ENCODE assay signal across 19 mouse cellular contexts in the genomic region with DNA sequence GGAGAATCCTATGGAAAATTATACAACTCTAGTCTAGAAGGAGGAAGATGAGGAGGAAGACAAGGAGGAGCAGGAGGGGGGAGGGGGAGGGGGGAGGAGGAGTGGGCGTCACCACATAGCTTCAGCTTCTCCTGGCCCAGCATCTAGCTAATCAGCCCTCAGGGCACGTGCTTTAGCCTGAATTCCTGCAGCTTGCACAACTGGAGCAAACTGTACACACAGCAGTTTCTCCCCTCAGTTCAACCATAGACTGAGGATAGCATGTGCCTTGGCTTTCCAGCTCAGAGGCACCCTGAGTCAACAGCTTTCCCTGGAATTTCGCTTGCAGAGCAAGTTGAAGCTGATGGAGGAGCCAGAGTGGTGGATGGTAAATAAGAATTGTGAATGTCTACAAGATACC. TPM values are rescaled to one million over a fixed set of nuclear protein-coding genes. Genes with fewer than 3 reads are reported as not detected.
DNase-seq lines count a peak whose midpoint lies in the region; ATAC-seq and TF ChIP-seq lines count a peak whose summit lies in the region.
"Had no signal": no experiment of that assay in that cellular context is flagged by ENCODE, and none has a peak within 500 bp of the region (broad histone marks: within the 10 kb centered on the region; RNA-seq: fewer than 3 reads in every experiment).

No protein-coding gene starts in this region.

- H3K4me3 ChIP-seq in intestine, postnatal 0 days (ENCODE audit: low read depth, low read length) = no peak overlapping the region
- no peak overlapping the region for H3K4me3 ChIP-seq in intestine, embryonic 15.5 days (replicated peaks)
- H3K4me3 ChIP-seq: embryonic facial prominence, embryonic 12.5 days; limb, embryonic 15.5 days; midbrain, embryonic 15.5 days had no signal

- no peaks in the 10 kb centered on the region for H3K9me3 ChIP-seq in intestine, postnatal 0 days (ENCODE audit: control insufficient read depth)
- no peaks in the 10 kb centered on the region for H3K9me3 ChIP-seq in intestine, embryonic 15.5 days
- H3K9me3 ChIP-seq: embryonic facial prominence, embryonic 12.5 days; G1E; limb, embryonic 15.5 days; midbrain, embryonic 15.5 days had no signal

- H3K36me3 ChIP-seq in intestine, postnatal 0 days (ENCODE audit: control insufficient read depth, insufficient read depth) = no peaks in the 10 kb centered on the region
- no peaks in the 10 kb centered on the region for H3K36me3 ChIP-seq in intestine, embryonic 15.5 days
- H3K36me3 ChIP-seq: embryonic facial prominence, embryonic 12.5 days; G1E; limb, embryonic 15.5 days; midbrain, embryonic 15.5 days had no signal

- ATAC-seq in intestine, postnatal 0 days = peak; percentile 51; the same call in 1 of the 2 replicates
- ATAC-seq in intestine, embryonic 15.5 days = no peak
- ATAC-seq: midbrain, embryonic 15.5 days had no signal

- H3K4me1 ChIP-seq in intestine, postnatal 0 days (replicated peaks; ENCODE audit: control insufficient read depth, insufficient read depth, low read length) = no peaks in the 10 kb centered on the region
- H3K4me1 ChIP-seq in intestine, embryonic 15.5 days (replicated peaks) = no peaks in the 10 kb centered on the region
- H3K4me1 ChIP-seq: embryonic facial prominence, embryonic 12.5 days; limb, embryonic 15.5 days; midbrain, embryonic 15.5 days had no signal

- DNase-seq in ZHBTc4 (ENCODE audit: low read depth, low spot score) = peak; percentile 53
- DNase-seq in kidney, postnatal 36 days = peak; percentile 15 to 40
- peak; percentile 37 for DNase-seq in lung, postnatal 25 days (ENCODE audit: low spot score)
- DNase-seq in thymus, adult 18-20 months = no peak
- no peak for DNase-seq in right cerebral cortex, adult 18-20 months
- DNase-seq in adrenal gland, adult 18-20 months (ENCODE audit: low spot score in 2 of 2) = no peak
- DNase-seq: B cell, adult 2 months; cerebellum, postnatal 36 days; gastrocnemius, postnatal 36 days; layer of hippocampus, adult 9-11 months; right cerebral cortex, postnatal 14 days; thymus, adult 2 months had no signal

- no peak for TF ChIP-seq CTCF in intestine, postnatal 0 days (IDR thresholded peaks at IDR 0.05; ENCODE audit: low read depth)

- H3K27ac ChIP-seq in intestine, postnatal 0 days (ENCODE audit: low read depth, low read length) = no peak overlapping the region
- H3K27ac ChIP-seq in intestine, embryonic 15.5 days = no peak overlapping the region
- H3K27ac ChIP-seq: embryonic facial prominence, embryonic 12.5 days; limb, embryonic 15.5 days; midbrain, embryonic 15.5 days had no signal

- peaks cover 19% of the 10 kb centered on the region; the same call in 1 of the 2 replicates for H3K27me3 ChIP-seq in intestine, postnatal 0 days (replicated peaks; ENCODE audit: control insufficient read depth, insufficient read depth, low read length)
- no peaks in the 10 kb centered on the region for H3K27me3 ChIP-seq in intestine, embryonic 15.5 days (replicated peaks)
- H3K27me3 ChIP-seq: embryonic facial prominence, embryonic 12.5 days; limb, embryonic 15.5 days had no signal

- H3K4me2 ChIP-seq in intestine, postnatal 0 days (replicated peaks; ENCODE audit: low read depth) = no peak overlapping the region
- H3K4me2 ChIP-seq in intestine, embryonic 15.5 days (replicated peaks) = no peak overlapping the region
- H3K4me2 ChIP-seq: embryonic facial prominence, embryonic 12.5 days; heart, embryonic 11.5 days; limb, embryonic 15.5 days; midbrain, embryonic 15.5 days had no signal

- WGBS in intestine, postnatal 0 days = 29% methylated on average over 3 of the region's 3 CpGs
- WGBS in intestine, embryonic 15.5 days = 43% methylated on average over 3 of the region's 3 CpGs

- no peak overlapping the region for H3K9ac ChIP-seq in intestine, postnatal 0 days (ENCODE audit: low read depth, low read length)
- no peak overlapping the region for H3K9ac ChIP-seq in intestine, embryonic 15.5 days
- H3K9ac ChIP-seq: embryonic facial prominence, embryonic 12.5 days; limb, embryonic 15.5 days; midbrain, embryonic 15.5 days had no signal

RNA-seq across cellular contexts. Expression of a gene that starts 10.5 kb away (rescaled TPM):
- polyA plus RNA-seq in intestine, postnatal 0 days (2015; fragmentation: Nextera tagmentation; extraction: Ambion mirVana) = 28.1 and 28.5 TPM in 2 replicates
- 72.6 and 78.8 TPM in 2 replicates for polyA plus RNA-seq in intestine, embryonic 15.5 days (2015; fragmentation: Nextera tagmentation; extraction: Ambion mirVana)
- 10 to 100 TPM; 59.3 to 60.6 TPM for total RNA-seq in adrenal gland, adult 18-20 months (2021)

Comparison
In these comparisons a context has a peak if more than half of its experiments do, and no peak if none do; other contexts are left out.
1. DNase-seq: peak in ZHBTc4 (single experiment), kidney, postnatal 36 days (2 of 2) and lung, postnatal 25 days (single experiment); none in thymus, adult 18-20 months (0 of 2), right cerebral cortex, adult 18-20 months (single experiment) and adrenal gland, adult 18-20 months (0 of 2).